Mouse (Mus musculus) 416B (cell line): Measurements from ENCODE around the gene Phf12.

Experiments used
- DNase-seq: peaks from one replicate; pipeline ENCODE4 v3.0.0; 2011; ENCODE audit warnings: low read depth

Phf12 gene

GRCm38 (mm10) chr11:77982441-77982905, at the start of gene Phf12:
Gene Phf12 (plus strand): TSS chr11:77982754.
- DNase-seq = peak; percentile 99

DNA sequence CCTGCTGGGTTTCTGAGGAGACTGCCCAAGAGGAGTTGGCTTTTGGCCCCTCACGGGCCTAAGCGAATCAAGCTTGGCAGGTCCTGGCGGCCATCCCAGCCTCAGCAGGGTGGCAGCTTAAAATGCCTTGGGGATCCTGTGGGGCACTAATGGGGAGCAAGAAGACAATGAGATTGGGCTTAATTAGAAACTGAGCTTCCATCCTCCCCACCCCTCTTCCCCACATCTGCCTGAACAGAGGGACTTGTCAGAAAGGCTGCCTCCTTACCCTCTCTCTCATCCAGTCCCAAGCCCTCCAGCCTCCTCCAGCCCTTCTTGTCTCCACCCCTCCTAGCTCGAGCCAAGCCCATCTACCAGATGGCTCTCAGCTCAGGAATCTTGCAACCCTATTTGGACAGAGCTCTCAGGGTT, 48.4 kb upstream of the Phf12 start:
- DNase-seq = no peak

DNA sequence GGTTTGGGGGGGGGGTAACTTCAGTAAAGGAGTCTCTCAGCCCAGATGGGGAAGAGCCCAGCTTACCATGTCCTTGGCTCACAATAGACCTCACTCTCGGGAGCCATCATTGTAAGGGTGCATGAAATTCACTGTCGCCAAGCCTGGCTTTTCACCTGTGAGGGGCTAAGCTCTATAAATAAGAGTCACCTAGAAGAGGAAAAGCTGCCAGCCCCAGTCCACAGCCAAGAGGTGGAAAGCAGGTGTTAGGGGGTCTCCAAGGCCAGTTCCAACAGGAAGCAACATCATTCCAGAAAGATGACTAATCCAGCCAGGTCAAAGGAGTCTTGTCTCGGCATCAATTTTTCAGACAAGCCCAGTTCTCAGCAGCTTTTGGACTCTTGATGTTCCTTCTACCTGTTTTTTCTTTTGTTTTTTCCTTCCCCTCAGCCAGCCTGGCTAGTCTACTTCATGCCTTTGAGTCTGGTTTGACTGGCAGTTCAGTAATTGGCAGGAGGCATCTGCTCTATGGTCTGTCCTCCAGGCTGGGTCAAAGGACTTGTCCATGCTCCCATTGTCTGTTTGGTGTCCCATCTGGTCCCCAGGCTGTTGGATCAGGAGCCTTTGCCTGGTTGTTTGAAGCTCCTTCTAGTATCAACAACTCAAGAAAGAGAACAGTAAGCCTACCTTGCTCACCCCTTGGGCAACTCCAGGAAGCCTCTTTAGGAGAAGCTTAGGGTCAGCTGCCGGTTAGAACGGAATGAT, 47.8 kb upstream of the Phf12 start:
- no peak for DNase-seq

GRCm38 (mm10) chr11:77936846-77937245, 45.7 kb upstream of the Phf12 start:
- DNase-seq = no peak

DNA sequence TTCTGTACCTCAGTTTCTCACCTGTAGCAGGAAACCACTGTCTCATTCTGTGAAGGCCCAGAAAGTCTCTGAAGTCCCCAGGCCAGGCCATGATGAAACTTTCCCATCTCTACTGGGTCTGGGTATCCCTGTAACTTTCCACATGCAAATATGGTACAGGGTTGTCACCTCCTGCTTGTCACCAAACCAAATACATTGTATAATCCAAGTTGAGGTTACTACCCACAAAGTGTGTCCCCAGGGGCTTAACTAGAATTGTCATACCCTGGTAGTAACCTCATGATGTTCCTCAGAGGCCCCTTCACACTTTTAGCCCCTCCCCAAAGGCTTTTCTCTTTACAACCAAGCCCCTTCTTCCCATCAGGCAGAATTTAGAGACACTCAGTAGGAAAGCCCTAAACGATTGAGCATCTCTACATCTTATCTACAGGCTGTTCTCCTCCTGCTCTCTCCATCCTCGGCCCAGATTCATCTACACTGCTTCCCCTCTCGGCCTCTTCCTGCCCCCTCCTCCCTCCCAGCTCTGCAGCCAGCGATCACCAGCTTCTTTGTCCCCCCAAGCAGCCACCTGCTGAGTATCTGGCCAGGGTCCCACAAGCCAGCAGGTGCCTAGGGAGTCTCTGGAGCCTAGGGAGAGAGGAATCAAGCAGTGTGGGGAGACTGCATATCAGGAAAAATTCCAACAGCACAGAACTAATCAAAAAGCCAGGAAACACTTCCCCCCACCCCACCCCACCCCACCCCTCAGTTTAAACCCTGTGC, 44.7 kb upstream of the Phf12 start:
- no peak for DNase-seq

GRCm38 (mm10) chr11:77942230-77942629, 40.3 kb upstream of the Phf12 start:
- DNase-seq = no peak

DNA sequence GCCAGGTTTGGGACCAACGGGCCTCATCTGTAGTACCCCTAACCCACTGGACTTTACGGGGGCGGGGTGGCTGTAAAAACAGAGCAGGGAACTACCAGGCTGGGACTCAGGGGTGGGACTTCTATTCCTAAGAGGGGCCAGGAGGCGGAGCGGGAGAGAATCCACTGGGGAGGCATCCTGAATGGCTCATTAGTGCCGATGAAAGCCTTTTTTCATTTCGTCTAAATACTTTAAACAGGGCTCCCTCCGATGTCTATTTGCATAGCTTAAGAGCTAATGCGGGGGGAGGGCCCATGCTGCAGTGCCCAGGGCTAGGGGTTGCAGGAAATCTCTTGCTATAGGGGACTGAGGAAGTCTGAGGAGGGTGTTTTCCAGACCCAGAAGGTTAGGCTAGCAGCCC, 34.7 kb upstream of the Phf12 start:
- no peak for DNase-seq

- no peak for DNase-seq
These were observed 32.3 kb upstream of the Phf12 start for GRCm38 (mm10) chr11:77950125-77950685.

DNA sequence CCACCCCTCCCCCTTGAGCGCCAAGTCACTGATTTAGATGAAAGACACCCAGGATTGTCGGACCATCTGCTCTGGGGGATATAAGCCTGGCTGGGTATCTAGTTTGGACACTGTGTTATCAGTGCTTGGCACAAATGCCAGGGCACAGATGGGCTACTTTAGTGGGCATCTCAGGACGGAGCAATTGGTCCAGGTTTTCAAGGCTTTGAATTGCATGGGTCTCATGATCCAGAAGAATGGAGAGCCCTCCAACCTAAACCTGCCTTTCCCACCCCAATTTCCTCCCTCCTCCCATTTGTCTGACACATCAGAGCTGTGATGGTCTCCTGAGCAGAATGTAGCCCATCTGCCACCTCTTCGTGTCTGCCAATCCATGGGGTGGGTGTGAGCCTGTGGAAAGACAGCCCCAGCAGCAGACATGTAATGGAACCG, 31.7 kb upstream of the Phf12 start:
- DNase-seq = no peak

DNA sequence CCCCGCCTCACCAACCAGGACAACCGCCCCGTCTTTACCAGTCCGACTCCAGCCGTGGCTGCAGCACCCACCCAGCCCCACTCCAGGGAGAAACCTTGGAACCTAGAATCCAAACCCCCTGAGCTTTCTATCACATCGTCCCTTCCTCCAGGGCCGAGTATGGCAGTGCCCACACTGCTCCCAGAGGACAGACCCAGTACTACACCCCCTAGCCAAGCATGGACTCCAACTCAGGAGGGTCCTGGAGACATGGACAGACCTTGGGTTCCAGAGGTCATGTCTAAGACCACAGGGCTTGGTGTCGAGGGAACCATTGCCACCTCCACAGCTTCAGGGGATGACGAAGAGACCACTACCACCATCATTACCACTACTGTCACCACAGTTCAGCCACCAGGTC, 28.9 kb upstream of the Phf12 start:
- DNase-seq = peak; percentile 15

GRCm38 (mm10) chr11:77956428-77956827, 26.1 kb upstream of the Phf12 start:
- no peak for DNase-seq

- DNase-seq = no peak
These were observed 24.3 kb upstream of the Phf12 start for GRCm38 (mm10) chr11:77958268-77958667.

DNA sequence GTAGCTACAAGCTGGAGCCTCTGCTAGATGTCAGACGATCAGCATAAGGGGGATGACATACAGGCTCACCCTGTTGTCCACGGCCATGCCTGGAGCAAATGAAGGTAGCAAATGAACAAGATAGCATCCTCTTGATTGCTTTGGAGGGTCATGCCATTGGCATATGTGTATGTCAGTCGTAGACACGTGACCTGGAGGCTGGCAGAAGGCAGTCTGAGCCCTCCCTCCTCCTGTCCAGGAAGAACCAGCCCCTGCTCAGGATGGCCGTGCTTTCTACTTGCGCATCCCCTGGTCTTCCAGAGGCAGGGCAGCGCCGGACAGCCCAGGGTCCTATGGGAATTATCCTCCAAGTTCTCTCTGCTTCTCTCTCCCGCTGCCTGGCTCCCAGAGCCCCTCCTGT, 23.6 kb upstream of the Phf12 start:
- DNase-seq = peak; percentile 47

DNA sequence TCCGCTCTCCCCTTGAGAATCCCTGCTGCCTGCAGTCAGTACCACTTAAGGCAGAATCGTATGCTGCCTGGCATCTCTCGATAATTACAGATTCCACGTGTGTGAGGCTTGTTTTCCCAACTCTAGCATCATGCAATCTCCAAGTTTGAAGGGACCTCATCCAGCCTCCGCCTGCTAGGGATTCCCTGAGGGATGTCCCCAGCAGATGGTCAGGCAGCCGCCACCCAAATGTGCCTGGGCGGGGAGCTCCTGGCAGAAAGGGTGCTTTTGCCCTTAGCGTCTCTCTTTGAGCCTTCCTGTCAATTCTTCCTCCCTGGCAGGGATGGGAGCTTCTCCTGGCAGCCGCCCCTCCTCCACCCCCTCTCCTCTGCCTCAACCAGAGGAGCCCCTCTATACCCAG, 22.4 kb upstream of the Phf12 start:
- DNase-seq = no peak

DNA sequence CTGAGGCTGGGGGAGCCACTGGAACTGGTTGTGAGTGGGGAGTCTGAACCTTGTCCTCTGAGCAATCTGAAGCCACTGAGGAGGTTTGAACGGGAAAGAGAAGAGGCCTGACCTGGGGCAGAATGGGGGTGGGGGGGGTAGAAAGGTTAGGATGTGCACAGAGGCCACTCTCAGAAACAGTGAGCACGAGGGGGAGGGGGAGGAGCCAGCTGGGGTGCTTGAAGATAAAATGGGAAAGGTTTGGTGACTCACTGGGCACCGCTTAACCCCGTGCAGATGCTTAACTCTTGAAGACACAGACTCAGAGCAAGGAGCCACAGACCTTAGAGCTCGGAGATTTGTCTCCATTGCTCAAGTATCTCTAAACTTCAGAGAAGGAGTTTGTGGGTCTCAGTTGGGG, 21.7 kb upstream of the Phf12 start:
- DNase-seq = peak; percentile 75

GRCm38 (mm10) chr11:77962946-77963345, 19.6 kb upstream of the Phf12 start:
- DNase-seq = no peak

GRCm38 (mm10) chr11:77964415-77965095, 18.0 kb upstream of the Phf12 start:
- DNase-seq = peak; percentile 94

GRCm38 (mm10) chr11:77965101-77966036, 17.2 kb upstream of the Phf12 start:
- DNase-seq = no peak

DNA sequence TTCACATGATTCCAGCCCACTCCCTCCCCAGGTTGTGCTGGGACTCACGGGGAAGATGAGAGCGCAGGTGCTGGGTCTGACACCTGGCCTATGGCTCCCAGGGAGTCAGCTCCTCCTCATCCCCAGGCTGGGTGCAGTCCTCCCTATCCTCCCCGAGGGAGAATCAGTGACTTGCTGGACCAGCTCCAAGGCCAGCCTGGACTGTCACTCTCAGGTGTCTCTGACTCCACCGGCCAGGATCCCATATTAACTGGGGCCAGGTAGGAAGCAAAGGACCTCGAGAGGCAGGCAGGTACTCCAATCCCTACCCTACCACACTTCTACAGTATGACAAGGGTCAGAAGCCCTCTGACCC, 16.5 kb upstream of the Phf12 start:
- no peak for DNase-seq

DNA sequence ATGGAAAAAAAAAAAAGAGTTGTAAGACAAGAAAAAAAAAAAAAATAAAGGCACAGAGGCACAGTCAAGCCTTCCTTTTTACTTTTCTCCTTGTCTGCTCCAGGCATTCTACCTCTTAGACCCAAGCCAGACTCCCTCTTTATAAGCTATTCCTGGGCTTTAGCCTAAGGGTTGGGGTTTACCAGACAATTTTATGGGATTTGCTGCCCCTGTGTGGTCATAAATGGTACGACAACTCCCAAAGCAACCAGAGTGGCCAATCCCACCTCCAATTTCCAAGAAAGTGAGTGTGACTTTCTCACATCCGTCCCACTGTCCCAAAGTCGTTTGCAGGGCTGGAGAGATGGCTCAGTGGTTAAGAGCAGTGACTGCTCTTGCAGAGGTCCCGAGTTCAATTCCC, 15.4 kb upstream of the Phf12 start:
- DNase-seq = peak; percentile 78

GRCm38 (mm10) chr11:77968786-77969185, 13.8 kb upstream of the Phf12 start:
- no peak for DNase-seq
